Mouse (Mus musculus) CH12F3 (cell line): Measurements from ENCODE around the gene F2r.

Experiments
- in situ Hi-C: fragments of 300-500 bp; cut with MboI; formaldehyde crosslinking; loops from 2 replicates; pipeline ENCODE4 v1.14.3; 2020; ENCODE audit warnings: low sequenced_read_pairs

Gene F2r

DNA sequence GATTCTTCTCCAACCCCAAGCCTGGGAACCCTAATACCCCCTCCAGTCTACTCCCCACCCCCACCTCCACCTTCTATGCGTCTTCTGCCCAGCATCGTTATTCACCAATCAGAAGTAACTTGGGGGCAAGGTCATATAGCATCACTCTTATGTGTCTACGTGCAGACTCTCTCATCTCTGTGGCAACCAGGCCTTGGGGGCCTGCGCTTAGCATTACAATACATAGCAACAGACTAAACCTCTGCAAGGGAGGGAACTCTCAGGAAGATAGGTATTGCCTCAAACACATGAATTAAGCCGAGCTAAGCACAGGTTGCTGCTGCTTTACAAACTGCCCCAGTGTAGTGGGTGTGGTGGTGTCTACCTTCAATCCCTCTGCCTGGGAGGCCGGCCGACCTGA is 21.6 kb downstream of the F2r start:
- in situ Hi-C loops = no loop called here

- in situ Hi-C loops = no loop called here
Measured at GRCm38 (mm10) chr13:95595921-95596320, 22.4 kb downstream of the F2r start.

- in situ Hi-C loops = no loop called here
Measured at GRCm38 (mm10) chr13:95595411-95595810, 22.9 kb downstream of the F2r start.

GRCm38 (mm10) chr13:95592860-95593259 is 25.4 kb downstream of the F2r start:
- in situ Hi-C loops = no loop called here

DNA sequence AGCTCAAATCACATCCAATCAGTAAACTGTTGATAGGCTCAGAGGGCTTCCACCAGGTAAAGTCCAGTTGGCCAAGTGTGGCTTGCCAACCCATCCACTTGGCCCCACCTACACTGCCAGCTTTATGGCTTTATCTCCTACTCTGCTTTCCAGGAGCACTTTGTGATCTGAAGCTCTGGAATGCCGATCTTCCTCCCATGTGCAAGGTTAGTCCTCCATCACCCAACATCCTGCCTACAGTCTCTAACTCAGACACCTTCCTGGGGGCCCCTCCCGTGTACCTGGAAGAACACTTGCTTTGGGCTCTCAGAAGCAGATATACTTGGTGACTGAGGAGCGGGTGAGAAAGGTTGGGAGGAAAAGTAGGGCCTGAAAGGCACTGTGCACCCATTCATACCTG is 26.7 kb downstream of the F2r start:
- in situ Hi-C loops = no loop called here

GRCm38 (mm10) chr13:95587628-95588027 is 30.7 kb downstream of the F2r start:
- in situ Hi-C loops = no loop called here

GRCm38 (mm10) chr13:95584898-95585297 is 33.4 kb downstream of the F2r start:
- in situ Hi-C loops = no loop called here

DNA sequence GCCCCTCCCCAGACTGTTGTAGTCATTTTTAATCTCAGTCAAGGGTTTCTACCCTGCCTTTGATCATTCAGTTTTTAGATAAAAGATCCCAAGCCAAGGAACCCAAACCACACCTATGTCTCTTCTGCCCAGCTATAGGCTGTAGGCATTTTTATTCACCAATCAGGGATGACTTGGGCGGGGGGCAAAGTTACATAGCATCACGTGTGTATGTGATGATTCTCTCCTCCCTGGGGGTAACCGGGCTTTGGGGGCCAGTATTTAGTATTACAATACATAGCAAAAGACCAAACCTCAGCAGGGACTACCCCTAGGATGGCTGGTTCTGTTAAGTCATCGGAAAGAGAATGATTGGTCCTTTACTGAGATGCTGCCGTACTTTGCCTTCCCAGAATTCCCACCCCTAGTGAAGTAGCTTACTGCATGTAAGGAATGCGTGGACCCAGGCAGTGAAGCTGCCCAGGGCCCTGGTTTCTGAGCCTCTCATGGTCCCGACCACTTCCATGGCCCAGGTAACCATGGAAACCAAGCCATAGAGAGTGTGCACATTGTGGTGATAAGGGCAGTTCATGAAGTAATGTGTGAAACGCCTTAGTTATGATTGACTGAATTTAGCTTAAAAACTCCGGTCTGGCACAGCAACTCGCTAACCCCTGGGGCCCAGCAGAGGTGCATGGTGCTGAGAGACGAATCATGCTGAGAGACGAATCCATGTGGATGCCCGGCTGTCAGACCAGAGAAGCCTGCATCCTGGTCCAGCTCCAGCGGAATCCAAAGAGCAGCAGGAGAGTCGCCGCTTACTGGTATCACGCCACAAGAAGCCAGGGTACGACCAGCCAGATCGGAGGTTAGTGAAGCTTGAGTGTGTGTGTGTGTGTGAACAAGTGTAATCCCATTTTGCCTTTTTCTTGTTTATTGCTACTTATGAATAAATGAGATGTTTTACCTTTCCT is 34.8 kb downstream of the F2r start:
- in situ Hi-C loops = no loop called here

- in situ Hi-C loops = no loop called here
Measured at GRCm38 (mm10) chr13:95581850-95582249, 36.4 kb downstream of the F2r start.

DNA sequence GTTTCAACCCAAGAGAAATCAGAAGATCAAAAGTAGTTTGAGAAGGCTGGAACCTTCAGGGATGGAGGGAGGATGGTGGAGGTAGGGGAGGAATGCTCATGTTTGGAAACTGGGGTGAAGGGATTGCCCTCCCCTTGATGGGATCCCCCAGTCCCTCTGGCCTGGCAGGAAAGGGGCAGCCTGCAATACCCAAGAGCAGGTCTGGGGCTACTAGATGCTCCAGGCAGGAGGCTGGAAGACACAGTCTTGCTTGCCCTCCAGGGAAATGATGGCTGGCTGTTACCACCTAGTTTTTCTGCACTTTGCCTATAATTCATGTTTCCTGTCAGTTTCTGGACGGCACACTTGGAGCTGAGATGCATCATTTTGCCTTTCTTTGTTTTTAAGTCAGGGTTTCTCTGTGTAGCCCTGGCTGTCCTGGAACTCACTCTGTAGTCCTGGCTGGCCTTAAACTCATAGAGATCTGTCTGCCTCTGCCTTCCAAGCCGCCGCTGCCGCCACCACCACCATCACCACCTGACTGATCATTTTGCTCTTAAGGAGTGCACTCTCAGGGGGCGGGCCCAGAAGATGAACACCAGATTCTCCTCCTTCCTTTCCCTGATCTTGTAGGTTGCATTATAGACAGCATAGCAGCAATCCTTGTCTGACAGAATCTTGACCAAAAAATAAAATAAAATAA is 40.1 kb downstream of the F2r start:
- in situ Hi-C loops = no loop called here

- in situ Hi-C loops = loop anchor here (25.0 kb wide), 1 partner anchor 391 kb away; no protein-coding TSS in a partner anchor
Measured at GRCm38 (mm10) chr13:95570877-95571276, 47.4 kb downstream of the F2r start.

- in situ Hi-C loops = loop anchor here (10.0 to 25.0 kb wide), 2 partner anchors 155 to 393 kb away; no protein-coding TSS in a partner anchor
Measured at GRCm38 (mm10) chr13:95569326-95569725, 49.0 kb downstream of the F2r start.

DNA sequence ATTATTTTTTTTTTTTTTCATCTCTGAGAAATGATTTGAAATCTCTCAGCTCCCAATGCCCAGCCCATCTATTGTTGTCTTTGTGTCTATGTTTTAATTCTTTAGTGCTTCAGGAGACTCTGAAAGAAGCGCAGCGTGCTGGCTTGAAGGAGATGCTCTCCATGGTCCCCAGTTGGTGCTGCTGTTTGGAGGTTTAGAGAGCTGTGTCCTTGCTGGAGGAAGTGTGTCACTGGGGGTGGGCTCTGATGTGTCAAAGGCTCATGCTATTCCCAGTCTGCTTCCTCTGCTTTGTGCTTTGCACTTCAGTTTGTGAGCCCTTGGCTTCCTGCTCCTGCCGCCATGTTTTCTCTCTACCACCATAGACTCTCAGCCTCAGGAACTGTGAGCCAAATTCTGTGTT is 50.0 kb downstream of the F2r start:
- in situ Hi-C loops = loop anchor here (10.0 to 25.0 kb wide), 2 partner anchors 156 to 394 kb away; no protein-coding TSS in a partner anchor

- in situ Hi-C loops = loop anchor here (10.0 to 25.0 kb wide), 2 partner anchors 158 to 395 kb away; no protein-coding TSS in a partner anchor
Measured at GRCm38 (mm10) chr13:95566841-95567551, 51.3 kb downstream of the F2r start.

DNA sequence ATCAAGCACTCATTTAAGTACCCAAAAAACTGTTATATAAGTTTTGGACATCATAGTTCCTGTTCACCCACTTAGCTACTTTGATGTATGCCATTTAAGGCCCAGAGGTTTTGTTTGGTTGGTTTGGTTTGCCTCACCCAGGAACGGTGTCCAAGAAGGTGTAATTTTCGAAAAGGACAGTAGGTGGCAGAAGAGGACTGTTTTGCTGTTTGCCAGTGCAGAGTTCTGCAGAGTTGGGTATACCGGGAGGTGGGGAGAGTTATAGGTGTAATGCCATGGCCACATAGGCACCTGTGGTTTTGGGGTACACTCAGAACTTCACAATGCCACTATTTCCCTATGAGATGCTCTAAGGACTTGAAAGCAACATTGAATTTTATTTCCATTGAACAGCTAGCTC is 54.6 kb downstream of the F2r start:
- in situ Hi-C loops = loop anchor here (10.0 to 25.0 kb wide), 2 partner anchors 161 to 399 kb away; no protein-coding TSS in a partner anchor

- in situ Hi-C loops = loop anchor here (10.0 to 25.0 kb wide), 2 partner anchors 162 to 399 kb away; no protein-coding TSS in a partner anchor
Measured at GRCm38 (mm10) chr13:95563066-95563610, 55.1 kb downstream of the F2r start.

GRCm38 (mm10) chr13:95557326-95557725 is 61.0 kb downstream of the F2r start:
- in situ Hi-C loops = loop anchor here (25.0 kb wide), 1 partner anchor 405 kb away; no protein-coding TSS in a partner anchor

DNA sequence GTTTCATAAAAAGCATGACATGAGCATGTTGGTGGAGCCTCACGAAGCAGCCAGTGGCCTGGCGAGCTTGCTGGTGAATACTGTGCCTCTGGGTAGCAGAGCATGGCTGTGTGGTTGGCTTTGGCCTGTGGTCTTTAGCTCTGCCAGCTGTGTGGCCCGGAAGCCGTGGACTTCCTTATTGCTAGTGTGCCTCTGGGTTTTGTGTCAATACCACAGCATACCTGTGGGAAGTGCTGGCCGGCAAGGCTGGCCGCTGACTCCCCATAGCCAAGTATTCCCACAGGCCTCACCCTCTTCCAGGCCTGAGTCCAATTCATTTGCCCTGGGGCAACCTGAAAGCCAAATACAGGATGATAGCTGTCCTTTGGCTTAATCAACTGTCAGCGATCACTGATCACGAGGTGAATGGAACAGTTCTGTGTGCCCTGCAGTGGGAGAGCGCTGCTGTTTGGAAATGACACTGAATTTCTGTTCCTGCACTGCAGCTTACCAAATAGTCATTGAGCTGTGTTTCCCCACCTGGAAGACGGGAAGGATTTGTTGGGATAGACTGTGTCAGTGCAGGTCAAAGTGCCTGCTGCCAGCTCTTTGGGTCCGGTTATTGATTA is 64.3 kb downstream of the F2r start:
- in situ Hi-C loops = loop anchor here (25.0 kb wide), 1 partner anchor 408 kb away; no protein-coding TSS in a partner anchor
